ENCODE assay signal across 7 mouse cellular contexts in genomic region chr1:75219078-75219477, GRCm38 (mm10). TPM values are rescaled to one million over a fixed set of nuclear protein-coding genes. Genes with fewer than 3 reads are reported as not detected.
DNase-seq lines count a peak whose midpoint lies in the region; ATAC-seq and TF ChIP-seq lines count a peak whose summit lies in the region.

No protein-coding gene starts in this region.

- no peak overlapping the region for H3K27ac ChIP-seq in embryonic facial prominence, embryonic 11.5 days (replicated peaks; ENCODE audit: low read depth, low read length)
- H3K27ac ChIP-seq in kidney, adult 2 months (ENCODE audit: insufficient read depth, low read depth, low read length): peak overlapping the region; percentile 80
- H3K27ac ChIP-seq in limb, embryonic 11.5 days (replicated peaks; ENCODE audit: low read depth, low read length): no peak overlapping the region
- no peak overlapping the region for H3K27ac ChIP-seq in midbrain, embryonic 13.5 days

- H3K4me3 ChIP-seq in embryonic facial prominence, embryonic 11.5 days (ENCODE audit: low read depth, low read length): peak overlapping the region; percentile 41
- peak overlapping the region; percentile 80 for H3K4me3 ChIP-seq in kidney, adult 2 months (ENCODE audit: insufficient read depth, low read depth, low read length)
- peak overlapping the region; percentile 45 for H3K4me3 ChIP-seq in limb, embryonic 11.5 days (ENCODE audit: low read depth, low read length)
- H3K4me3 ChIP-seq in midbrain, embryonic 13.5 days (replicated peaks): peak overlapping the region; percentile 56

- H3K9me3 ChIP-seq in embryonic facial prominence, embryonic 11.5 days (replicated peaks; ENCODE audit: control insufficient read depth, low read length): no peaks in the 10 kb centered on the region
- H3K9me3 ChIP-seq in limb, embryonic 11.5 days (ENCODE audit: control insufficient read depth, low read length): no peaks in the 10 kb centered on the region
- no peaks in the 10 kb centered on the region for H3K9me3 ChIP-seq in midbrain, embryonic 13.5 days

- TF ChIP-seq POLR2A in kidney, adult 2 months (IDR thresholded peaks at IDR 0.05; ENCODE audit: low read depth, low read length): peak; percentile 99

- DNase-seq in adrenal gland, postnatal 10 days: peak; percentile 92
- peak; percentile 83 for DNase-seq in embryonic facial prominence, embryonic 11.5 days (ENCODE audit: low spot score)
- peak; percentile 94 to 96 for DNase-seq in heart, adult 18-20 months
- DNase-seq in kidney, adult 2 months: peak; percentile 97
- DNase-seq in limb, embryonic 11.5 days (ENCODE audit: low spot score): peak; percentile 84
- peak; percentile 98 for DNase-seq in spleen, adult 12 weeks (ENCODE audit: low spot score)

- peaks cover 34% of the 10 kb centered on the region for H3K27me3 ChIP-seq in embryonic facial prominence, embryonic 11.5 days (ENCODE audit: control insufficient read depth, insufficient read depth, low read length)
- H3K27me3 ChIP-seq in kidney, adult 2 months (replicated peaks; ENCODE audit: control insufficient read depth, insufficient read depth, low read length): no peaks in the 10 kb centered on the region
- peaks cover 40% of the 10 kb centered on the region for H3K27me3 ChIP-seq in limb, embryonic 11.5 days (ENCODE audit: control insufficient read depth, insufficient read depth, low read length)
- H3K27me3 ChIP-seq in midbrain, embryonic 13.5 days: peaks cover 78% of the 10 kb centered on the region

- TF ChIP-seq CTCF in kidney, adult 2 months (conservative IDR thresholded peaks at IDR 0.05; ENCODE audit: insufficient read depth, insufficient read length, low read depth, low read length): peak; percentile 35

- H3K9ac ChIP-seq in embryonic facial prominence, embryonic 11.5 days (replicated peaks; ENCODE audit: low read length): no peak overlapping the region
- H3K9ac ChIP-seq in limb, embryonic 11.5 days (ENCODE audit: low read length): peak overlapping the region; percentile 40
- H3K9ac ChIP-seq in midbrain, embryonic 13.5 days (replicated peaks): peak overlapping the region; percentile 68

- H3K36me3 ChIP-seq in embryonic facial prominence, embryonic 11.5 days (replicated peaks; ENCODE audit: control insufficient read depth, insufficient read depth, low read depth, low read length): no peaks in the 10 kb centered on the region
- H3K36me3 ChIP-seq in kidney, adult 2 months (ENCODE audit: control insufficient read depth, insufficient read depth, low read length): peaks cover 6% of the 10 kb centered on the region; the same call in 1 of the 2 replicates
- peaks cover 5% of the 10 kb centered on the region; the same call in 1 of the 2 replicates for H3K36me3 ChIP-seq in limb, embryonic 11.5 days (ENCODE audit: control insufficient read depth, insufficient read depth, low read length)
- H3K36me3 ChIP-seq in midbrain, embryonic 13.5 days: peaks cover 20% of the 10 kb centered on the region

- peak overlapping the region; percentile 81 for H3K4me2 ChIP-seq in embryonic facial prominence, embryonic 11.5 days (ENCODE audit: low read depth, low read length)
- H3K4me2 ChIP-seq in limb, embryonic 11.5 days (ENCODE audit: low read depth, severe bottlenecking): peak overlapping the region; percentile 96
- peak overlapping the region; percentile 95 for H3K4me2 ChIP-seq in midbrain, embryonic 13.5 days (replicated peaks)

- peak; percentile 60; the same call in 1 of the 2 replicates for ATAC-seq in embryonic facial prominence, embryonic 11.5 days (replicated peaks; ENCODE audit: insufficient number of reproducible peaks, low FRiP score, low TSS enrichment, low read depth)
- peak; percentile 88 for ATAC-seq in limb, embryonic 11.5 days (ENCODE audit: insufficient number of reproducible peaks, low FRiP score, low TSS enrichment, low read depth)
- peak; percentile 90 for ATAC-seq in midbrain, embryonic 13.5 days

- peaks cover 3% of the 10 kb centered on the region for H3K4me1 ChIP-seq in embryonic facial prominence, embryonic 11.5 days (ENCODE audit: control insufficient read depth, insufficient read depth, low read length)
- peaks cover 23% of the 10 kb centered on the region for H3K4me1 ChIP-seq in kidney, adult 2 months (ENCODE audit: control insufficient read depth, insufficient read depth, low read length)
- H3K4me1 ChIP-seq in limb, embryonic 11.5 days (ENCODE audit: control insufficient read depth, insufficient read depth, low read length): peaks cover 17% of the 10 kb centered on the region
- H3K4me1 ChIP-seq in midbrain, embryonic 13.5 days (replicated peaks): peaks cover 24% of the 10 kb centered on the region

- under 1% methylated on average over 24 of the region's 24 CpGs for WGBS in embryonic facial prominence, embryonic 11.5 days
- WGBS in kidney, adult 2 months: under 1% methylated on average over 24 of the region's 24 CpGs
- WGBS in limb, embryonic 11.5 days: under 1% methylated on average over 24 of the region's 24 CpGs
- WGBS in midbrain, embryonic 13.5 days: under 1% methylated on average over 24 of the region's 24 CpGs

RNA-seq across cellular contexts. Expression of gene Tuba4a, which starts 0.6 kb away (rescaled TPM):
- 100 to 1,000 TPM in 1 of 2 experiments, 10 to 100 TPM in 1; 47.1 to 104 TPM for total RNA-seq in adrenal gland, postnatal 10 days (2021)
- 17.3 and 18.9 TPM in 2 replicates for polyA plus RNA-seq in embryonic facial prominence, embryonic 11.5 days (2014; fragmentation: Nextera tagmentation; extraction: Ambion mirVana)
- total RNA-seq in heart, adult 18-20 months (2021): 1,000 to 10,000 TPM in 1 of 2 experiments, 100 to 1,000 TPM in 1; 973 to 1,125 TPM
- polyA plus RNA-seq in kidney, adult 2 months (2012; rRNA removed): 213 and 301 TPM in 2 replicates
- 14.0 and 16.4 TPM in 2 replicates for polyA plus RNA-seq in limb, embryonic 11.5 days (2014; fragmentation: Nextera tagmentation; extraction: Ambion mirVana)
- polyA plus RNA-seq in midbrain, embryonic 13.5 days (2015; fragmentation: Nextera tagmentation; extraction: Ambion mirVana): 3.9 and 5.3 TPM in 2 replicates

RNA-seq across cellular contexts. Expression of gene Stk16, which starts 8.4 kb away (rescaled TPM):
- total RNA-seq in adrenal gland, postnatal 10 days (2021): 100 to 1,000 TPM in 1 of 2 experiments, 10 to 100 TPM in 1; 91.9 to 101 TPM
- polyA plus RNA-seq in embryonic facial prominence, embryonic 11.5 days (2014; fragmentation: Nextera tagmentation; extraction: Ambion mirVana): 117 and 123 TPM in 2 replicates
- total RNA-seq in heart, adult 18-20 months (2021): 10 to 100 TPM; 35.8 to 36.5 TPM
- polyA plus RNA-seq in kidney, adult 2 months (2012; rRNA removed): 254 and 277 TPM in 2 replicates
- polyA plus RNA-seq in limb, embryonic 11.5 days (2014; fragmentation: Nextera tagmentation; extraction: Ambion mirVana): 125 and 132 TPM in 2 replicates
- polyA plus RNA-seq in midbrain, embryonic 13.5 days (2015; fragmentation: Nextera tagmentation; extraction: Ambion mirVana): 137 and 152 TPM in 2 replicates

RNA-seq across cellular contexts. Expression of gene Glb1l, which starts 8.5 kb away (rescaled TPM):
- 10 to 100 TPM; 18.3 to 26.6 TPM for total RNA-seq in adrenal gland, postnatal 10 days (2021)
- 14.1 and 15.0 TPM in 2 replicates for polyA plus RNA-seq in embryonic facial prominence, embryonic 11.5 days (2014; fragmentation: Nextera tagmentation; extraction: Ambion mirVana)
- total RNA-seq in heart, adult 18-20 months (2021): 1 to 10 TPM; 2.0 to 2.5 TPM
- 118 and 146 TPM in 2 replicates for polyA plus RNA-seq in kidney, adult 2 months (2012; rRNA removed)
- 17.7 and 18.5 TPM in 2 replicates for polyA plus RNA-seq in limb, embryonic 11.5 days (2014; fragmentation: Nextera tagmentation; extraction: Ambion mirVana)
- polyA plus RNA-seq in midbrain, embryonic 13.5 days (2015; fragmentation: Nextera tagmentation; extraction: Ambion mirVana): 24.3 and 24.9 TPM in 2 replicates

RNA-seq across cellular contexts. Expression of gene A630095N17Rik, which starts 12.8 kb away (rescaled TPM):
- not detected for total RNA-seq in adrenal gland, postnatal 10 days (2021)
- polyA plus RNA-seq in embryonic facial prominence, embryonic 11.5 days (2014; fragmentation: Nextera tagmentation; extraction: Ambion mirVana): not detected in 2 replicates
- not detected for total RNA-seq in heart, adult 18-20 months (2021)
- polyA plus RNA-seq in kidney, adult 2 months (2012; rRNA removed): not detected in 2 replicates
- not detected in 2 replicates for polyA plus RNA-seq in limb, embryonic 11.5 days (2014; fragmentation: Nextera tagmentation; extraction: Ambion mirVana)
- not detected in 2 replicates for polyA plus RNA-seq in midbrain, embryonic 13.5 days (2015; fragmentation: Nextera tagmentation; extraction: Ambion mirVana)

RNA-seq across cellular contexts. Expression of gene Dnajb2, which starts 17.1 kb away (rescaled TPM):
- 10 to 100 TPM; 40.5 to 45.1 TPM for total RNA-seq in adrenal gland, postnatal 10 days (2021)
- polyA plus RNA-seq in embryonic facial prominence, embryonic 11.5 days (2014; fragmentation: Nextera tagmentation; extraction: Ambion mirVana): 13.8 and 17.2 TPM in 2 replicates
- 100 to 1,000 TPM; 123 to 127 TPM for total RNA-seq in heart, adult 18-20 months (2021)
- polyA plus RNA-seq in kidney, adult 2 months (2012; rRNA removed): 41.1 and 42.6 TPM in 2 replicates
- 16.9 and 17.6 TPM in 2 replicates for polyA plus RNA-seq in limb, embryonic 11.5 days (2014; fragmentation: Nextera tagmentation; extraction: Ambion mirVana)
- 47.6 and 56.7 TPM in 2 replicates for polyA plus RNA-seq in midbrain, embryonic 13.5 days (2015; fragmentation: Nextera tagmentation; extraction: Ambion mirVana)

Comparison
In these comparisons a context has a peak if more than half of its experiments do, and no peak if none do; other contexts are left out.
1. RNA of gene Tuba4a, which starts 0.6 kb away (polyA plus RNA-seq): 213 to 301 TPM in kidney, adult 2 months; 17.3 to 18.9 TPM in embryonic facial prominence, embryonic 11.5 days, 14.0 to 16.4 TPM in limb, embryonic 11.5 days and 3.9 to 5.3 TPM in midbrain, embryonic 13.5 days; every median in the first group is over 10 times any median in the second.
2. Peak in every context shown above with its lines, with median percentiles within 50 percentile points of each other: DNase-seq, ATAC-seq, H3K4me2 ChIP-seq and H3K4me3 ChIP-seq.